Mouse (Mus musculus) v-Abl transformed pro-B cells (cell line): ENCODE data around the gene Paxbp1.

ENCODE experiments used
- in situ Hi-C, 2 experiments: fragments of 400-800 bp; cut with MboI; formaldehyde crosslinking; loops; one replicate each; pipeline ENCODE4 v1.15.1; 2025; ENCODE audit not compliant: unreplicated experiment in 2 of 2

The Paxbp1 gene

GRCm38 (mm10) chr16:91057261-91057660 lies 12.9 kb upstream of the Paxbp1 start:
- in situ Hi-C loops, result no loop called here

DNA sequence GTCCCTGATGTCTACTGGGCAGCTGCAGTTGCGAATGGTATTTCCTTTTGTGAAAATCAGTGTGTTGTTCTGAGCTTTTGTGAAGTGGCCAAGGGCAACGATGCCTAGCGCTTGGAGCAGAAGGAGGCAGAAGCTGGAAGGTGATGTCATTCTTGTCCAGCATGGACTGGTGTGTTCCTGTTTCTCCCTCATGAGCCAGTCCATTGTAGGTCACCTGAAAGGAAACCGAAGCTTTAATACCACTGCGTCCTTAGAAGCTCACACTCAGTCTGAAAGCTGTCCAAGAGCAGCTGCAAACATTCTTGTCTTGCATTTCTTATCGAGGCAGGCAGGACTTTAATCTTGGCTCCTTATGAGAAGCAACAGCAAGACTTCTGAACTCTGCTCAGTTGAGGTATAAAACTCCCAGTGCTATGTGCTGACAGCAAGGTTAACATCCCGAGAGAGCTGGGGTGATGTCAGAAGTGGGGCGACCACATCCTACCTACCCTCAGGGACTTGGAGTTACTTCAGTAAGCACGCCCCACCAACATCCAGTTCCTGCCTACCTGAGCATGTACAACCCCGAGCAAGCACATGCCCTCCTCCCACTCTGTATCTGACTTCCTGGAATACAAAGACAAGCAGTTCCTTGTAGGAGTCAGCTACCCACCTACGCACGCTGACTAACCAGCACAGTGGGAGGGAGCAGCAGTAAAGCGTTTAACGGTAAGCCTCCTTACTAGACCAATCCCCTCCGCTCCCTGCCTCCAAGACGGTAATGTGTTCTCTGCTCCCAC lies 11.9 kb upstream of the Paxbp1 start:
- in situ Hi-C loops, result no loop called here

DNA sequence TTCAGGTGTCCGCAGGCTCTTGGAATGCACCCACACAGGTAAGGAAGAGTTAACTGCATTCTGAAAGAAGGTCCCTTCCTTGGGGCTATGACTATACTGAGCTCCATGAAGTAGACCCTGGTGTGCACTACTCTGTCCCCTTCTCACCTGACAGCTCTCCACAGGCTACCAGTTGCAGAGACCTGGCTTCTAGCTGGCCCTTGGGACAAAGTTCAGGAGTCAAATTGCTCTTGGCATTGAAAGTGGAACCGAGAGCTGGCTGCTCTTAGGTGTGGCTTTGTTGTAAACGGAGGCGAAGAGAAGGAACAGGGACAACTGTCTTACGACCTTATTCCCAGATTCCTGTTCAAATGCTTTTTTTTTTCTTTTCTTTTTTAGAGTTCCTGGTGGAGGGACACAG lies 10.8 kb upstream of the Paxbp1 start:
- in situ Hi-C loops, result no loop called here

DNA sequence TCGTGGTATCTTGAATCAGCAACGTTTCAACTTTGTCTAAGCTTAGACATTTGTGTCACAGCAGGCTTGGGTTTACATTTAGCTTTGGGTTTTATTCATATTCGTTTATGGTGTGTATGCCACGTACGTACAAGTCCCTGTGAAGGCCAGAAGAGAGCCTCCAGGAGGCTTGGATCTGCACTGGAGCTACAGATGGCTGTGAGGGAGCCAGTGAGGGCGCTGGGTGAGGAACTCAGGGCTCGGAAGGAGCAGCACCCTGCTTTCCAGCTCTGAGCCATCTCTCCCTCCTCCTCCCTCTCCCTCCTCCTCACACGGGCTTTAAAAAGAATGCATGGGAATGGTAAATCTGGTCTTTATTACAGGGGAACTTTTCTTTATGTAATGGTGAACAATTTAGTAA lies 9.3 kb upstream of the Paxbp1 start:
- in situ Hi-C loops, result no loop called here

DNA sequence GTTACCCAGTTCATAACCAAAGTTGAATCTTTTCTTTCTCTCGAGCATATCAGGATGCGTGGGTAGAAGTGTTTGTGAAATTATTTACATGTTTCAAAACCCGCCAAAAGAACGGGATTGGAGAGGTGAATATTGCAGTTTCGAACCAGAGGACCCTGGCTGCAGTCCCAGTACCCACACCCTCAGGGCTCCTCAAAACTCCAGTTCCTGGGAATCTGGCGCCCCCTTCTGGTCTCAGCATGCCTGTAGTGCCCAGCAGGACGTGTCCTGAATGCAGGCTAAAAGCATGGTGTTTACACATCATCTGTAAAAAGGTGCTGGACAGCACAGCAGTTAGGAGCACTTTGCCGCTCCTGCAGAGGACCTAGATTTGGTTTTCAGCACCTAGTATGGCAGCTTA lies 1.2 kb upstream of the Paxbp1 start:
- in situ Hi-C loops, result loop anchor here (10.0 to 25.0 kb wide), 3 partner anchors 111 to 442 kb away; partner anchors contain the start of genes Cfap298 (in 2 of the 2), Urb1 (in 2 of the 2) and Ifnar1 (in 1 of the 2)

- in situ Hi-C loops, result loop anchor here (10.0 to 25.0 kb wide), 3 partner anchors 109 to 444 kb away; partner anchors contain the start of genes Cfap298 (in 2 of the 2), Urb1 (in 2 of the 2) and Ifnar1 (in 1 of the 2)
These were observed 688 bp downstream of the Paxbp1 start for GRCm38 (mm10) chr16:91043461-91044248.

GRCm38 (mm10) chr16:91042640-91043039 lies 1.7 kb downstream of the Paxbp1 start:
- in situ Hi-C loops, result loop anchor here (10.0 to 25.0 kb wide), 3 partner anchors 108 to 445 kb away; partner anchors contain the start of genes Cfap298 (in 2 of the 2), Urb1 (in 2 of the 2) and Ifnar1 (in 1 of the 2)

- in situ Hi-C loops, result loop anchor here (10.0 to 25.0 kb wide), 3 partner anchors 224 to 629 kb away; partner anchors contain the start of genes Urb1 (in 2 of the 2) and Ifnar1 (in 1 of the 2)
These were observed 8.5 kb downstream of the Paxbp1 start for GRCm38 (mm10) chr16:91035866-91036265.

- in situ Hi-C loops, result loop anchor here (10.0 to 25.0 kb wide), 3 partner anchors 218 to 634 kb away; partner anchors contain the start of genes Urb1 (in 2 of the 2) and Ifnar1 (in 1 of the 2)
These were observed 13.6 kb downstream of the Paxbp1 start for GRCm38 (mm10) chr16:91030751-91031150.

- in situ Hi-C loops, result loop anchor here (10.0 to 25.0 kb wide), 3 partner anchors 218 to 635 kb away; partner anchors contain the start of genes Urb1 (in 2 of the 2) and Ifnar1 (in 1 of the 2)
These were observed 14.4 kb downstream of the Paxbp1 start for GRCm38 (mm10) chr16:91029901-91030300.

DNA sequence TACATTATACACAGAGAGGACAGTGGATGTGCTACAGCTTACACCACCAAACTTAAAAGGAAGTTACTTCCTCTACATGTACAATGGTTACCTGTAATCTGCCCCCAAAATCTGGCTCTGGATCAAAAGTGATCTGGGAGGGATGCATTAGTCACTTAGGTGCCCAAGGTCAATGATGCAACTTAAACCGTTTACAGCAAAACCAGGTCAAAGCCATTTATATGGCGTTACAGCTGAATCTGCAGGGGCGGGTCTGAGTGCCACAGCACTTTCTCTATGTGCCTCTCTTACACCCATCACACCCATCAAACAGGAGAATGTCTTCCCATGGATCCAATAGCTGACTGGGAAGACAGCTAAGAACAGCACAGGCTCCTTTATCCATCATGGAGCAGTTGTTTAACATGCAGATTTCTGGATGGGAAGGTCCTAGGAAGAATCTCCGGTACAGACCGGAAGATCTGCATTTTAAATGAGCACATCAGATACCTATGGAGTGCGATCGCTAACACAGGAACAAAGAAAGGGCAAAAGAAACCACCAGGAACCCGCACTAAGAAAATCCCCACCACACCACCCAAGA lies 15.1 kb downstream of the Paxbp1 start:
- in situ Hi-C loops, result loop anchor here (25.0 kb wide), 2 partner anchors 217 to 458 kb away; partner anchors contain the start of genes Urb1 (in 2 of the 2) and Ifnar1 (in 1 of the 2)

GRCm38 (mm10) chr16:91026290-91026689 lies 18.1 kb downstream of the Paxbp1 start:
- in situ Hi-C loops, result loop anchor here (25.0 kb wide), 2 partner anchors 214 to 461 kb away; partner anchors contain the start of genes Urb1 (in 2 of the 2) and Ifnar1 (in 1 of the 2)

- in situ Hi-C loops, result no loop called here
These were observed 21.0 kb downstream of the Paxbp1 start for GRCm38 (mm10) chr16:91023384-91023783.

- in situ Hi-C loops, result no loop called here
These were observed 23.4 kb downstream of the Paxbp1 start for GRCm38 (mm10) chr16:91020842-91021483.

- in situ Hi-C loops, result loop anchor here in 1 of 2 experiments (10.0 kb wide), 1 partner anchor 85 kb away; the partner anchor contains the start of gene Cfap298
These were observed 24.9 kb downstream of the Paxbp1 start for GRCm38 (mm10) chr16:91019476-91019875.

DNA sequence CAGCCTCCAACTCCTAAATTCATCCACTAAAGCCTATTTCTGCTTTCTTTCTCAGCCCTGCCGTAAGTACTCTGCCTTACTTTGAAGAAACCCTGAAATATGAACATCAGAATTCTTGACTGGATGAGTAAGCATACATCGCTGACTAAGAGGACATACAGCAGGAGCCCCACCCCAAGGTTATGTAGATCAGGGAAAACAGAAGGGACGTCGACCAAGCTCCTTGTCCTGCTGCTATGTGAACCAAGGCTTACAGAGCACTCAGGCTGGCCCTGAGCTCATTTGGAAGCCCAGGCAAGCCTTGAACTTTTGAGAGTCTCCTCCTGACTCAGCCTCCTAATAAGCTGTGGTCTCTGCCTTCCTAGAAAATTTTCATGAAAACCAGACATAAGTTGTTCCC lies 28.6 kb downstream of the Paxbp1 start:
- in situ Hi-C loops, result loop anchor here in 1 of 2 experiments (10.0 kb wide), 1 partner anchor 81 kb away; the partner anchor contains the start of gene Cfap298

DNA sequence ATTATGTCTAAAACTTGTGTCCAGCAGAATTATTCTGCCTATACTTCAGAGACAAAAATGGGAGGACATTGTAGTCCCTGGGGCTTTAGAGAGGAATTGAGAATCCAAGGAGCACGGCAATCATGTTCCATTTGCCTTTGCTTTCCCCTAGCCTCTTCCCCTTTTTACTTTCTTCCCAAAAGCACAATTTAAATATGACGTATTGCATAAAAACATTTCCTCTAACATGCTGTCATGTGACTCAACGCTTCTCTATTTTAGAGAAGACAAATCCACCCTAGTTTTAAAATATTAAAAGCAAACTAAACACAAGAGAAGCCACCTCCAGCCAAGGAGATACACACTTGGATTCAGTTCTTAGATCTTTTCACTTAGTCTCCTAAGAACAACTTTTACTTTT lies 32.5 kb downstream of the Paxbp1 start:
- in situ Hi-C loops, result loop anchor here in 1 of 2 experiments (10.0 kb wide), 1 partner anchor 77 kb away; the partner anchor contains the start of gene Cfap298

GRCm38 (mm10) chr16:91011021-91011683 lies 33.2 kb downstream of the Paxbp1 start, which contains the start of gene Synj1:
Gene Synj1, minus strand, starts transcription at chr16:91011308.
- in situ Hi-C loops, result loop anchor here in 1 of 2 experiments (10.0 kb wide), 1 partner anchor 76 kb away; the partner anchor contains the start of gene Cfap298
